Mouse (Mus musculus) testis, adult 2 months (tissue): ENCODE measurements around the gene Tbkbp1.

ENCODE experiments used
- CTCF ChIP-seq: fragments of 200-500 bp; IDR thresholded peaks from 2 replicates; pipeline ENCODE4 v1.5.1; 2012; ENCODE audit warnings: low read depth, mild to moderate bottlenecking, inconsistent platforms, low read length, moderate library complexity; ENCODE audit not compliant: control insufficient read depth, insufficient read depth, insufficient replicate concordance
- POLR2A ChIP-seq: fragments of 200-500 bp; IDR thresholded peaks from 2 replicates; pipeline ENCODE4 v1.6.1; 2012; ENCODE audit warnings: low read depth, mild to moderate bottlenecking, inconsistent platforms, low read length, moderate library complexity; ENCODE audit not compliant: control insufficient read depth

DNA sequence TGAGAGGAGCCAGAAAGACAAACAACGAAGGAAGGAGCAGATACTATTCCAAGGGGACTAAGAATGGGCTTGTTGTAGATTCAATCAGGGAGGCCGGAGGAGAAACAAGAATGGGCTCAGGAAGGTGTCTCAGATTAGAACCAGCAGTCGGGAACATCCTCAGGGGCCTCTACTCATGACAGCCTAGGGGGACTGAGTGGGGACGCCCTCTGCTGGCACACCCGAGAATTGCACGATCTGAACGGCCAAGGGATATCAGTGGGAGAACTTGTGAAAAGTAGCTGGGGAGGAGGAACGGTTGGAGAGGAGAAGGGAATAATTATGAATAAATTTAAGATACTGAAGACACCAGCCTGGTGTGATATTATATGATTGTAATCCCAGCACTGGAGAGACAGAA is 4.6 kb downstream of the Tbkbp1 start:
- TF ChIP-seq CTCF, result peak; percentile 93
- TF ChIP-seq POLR2A, result no peak
